Mouse (Mus musculus) neural tube, embryonic 13.5 days (tissue): ENCODE measurements at regions not wholly inside any gene's neighbourhood (a gene's known extent, or its start where the extent isn't known, plus 50 kb on each side); places are given as distances from the start of the nearest gene placed in this dataset.

Source experiments
- ATAC-seq: fragments of 200-750 bp; cut with Nextera tagmentation; 2 replicates; pipeline ENCODE4 v1.8.0; 2017; ENCODE audit warnings: low read depth, mild to moderate bottlenecking, moderate TSS enrichment, moderate library complexity
- H3K27ac ChIP-seq: fragments of 300-500 bp; sonication (generic); replicated peaks from 2 replicates; pipeline ENCODE4 v1.5.1; 2015; ENCODE audit warnings: moderate library complexity, mild to moderate bottlenecking, inconsistent platforms
- H3K27me3 ChIP-seq: fragments of 300-500 bp; sonication (generic); 2 replicates; pipeline ENCODE4 v1.6.1; 2015; ENCODE audit warnings: mild to moderate bottlenecking, inconsistent platforms
- H3K36me3 ChIP-seq: fragments of 300-500 bp; sonication (generic); 2 replicates; pipeline ENCODE4 v1.6.1; 2015; ENCODE audit warnings: mild to moderate bottlenecking, inconsistent platforms
- H3K4me1 ChIP-seq: fragments of 300-500 bp; sonication (generic); replicated peaks from 2 replicates; pipeline ENCODE4 v1.6.1; 2015; ENCODE audit warnings: inconsistent platforms
- H3K4me2 ChIP-seq: fragments of 300-500 bp; sonication (generic); 2 replicates; pipeline ENCODE4 v1.6.1; 2015; ENCODE audit warnings: inconsistent platforms, mild to moderate bottlenecking, moderate library complexity
- H3K4me3 ChIP-seq: fragments of 300-500 bp; sonication (generic); 2 replicates; pipeline ENCODE4 v1.5.1; 2015; ENCODE audit warnings: mild to moderate bottlenecking, inconsistent platforms
- H3K9ac ChIP-seq: fragments of 300-500 bp; sonication (generic); 2 replicates; pipeline ENCODE4 v1.6.1; 2015; ENCODE audit warnings: moderate library complexity, mild to moderate bottlenecking, inconsistent platforms
- H3K9me3 ChIP-seq: fragments of 300-500 bp; sonication (generic); 2 replicates; pipeline ENCODE4 v1.6.1; 2016; ENCODE audit warnings: inconsistent platforms
- WGBS: fragments of 180-500 bp; shearing (Covaris S2); methylation state at CpG from one replicate; pipeline ENCODE4 v1.1.7; 2015; 5-methylcytosine and 5-hydroxymethylcytosine counted together

GRCm38 (mm10) chr12:112327411-112327810 lies 161.8 kb upstream of the A530016L24Rik start:
- no peak for ATAC-seq
- Histone ChIP-seq H3K4me3 (no peak overlapping the region), H3K36me3 (no peaks in the 10 kb centered on the region), H3K9me3 (no peaks in the 10 kb centered on the region), H3K9ac (no peak overlapping the region), H3K4me2 (no peak overlapping the region), H3K27ac (no peak overlapping the region), H3K27me3 (peaks cover 30% of the 10 kb centered on the region), H3K4me1 (peaks cover 70% of the 10 kb centered on the region)
- 68% methylated on average over 8 of the region's 8 CpGs for WGBS

- peak; percentile 32; the same call in 1 of the 2 replicates for ATAC-seq
- no peaks in the 10 kb centered on the region for H3K36me3 ChIP-seq
- H3K27me3 ChIP-seq = peaks cover 25% of the 10 kb centered on the region
- H3K27ac ChIP-seq = peak overlapping the region; percentile 86
- H3K4me3 ChIP-seq = no peak overlapping the region
- peaks cover 80% of the 10 kb centered on the region for H3K4me1 ChIP-seq
- WGBS = 25% methylated on average over 8 of the region's 8 CpGs
- no peak overlapping the region for H3K9ac ChIP-seq
- peak overlapping the region; percentile 25 for H3K4me2 ChIP-seq
- H3K9me3 ChIP-seq = no peaks in the 10 kb centered on the region
Observed at GRCm38 (mm10) chr12:112328809-112329575, 160.3 kb upstream of the A530016L24Rik start.

- Histone ChIP-seq H3K4me3 (no peak overlapping the region), H3K4me2 (peak overlapping the region; percentile 25), H3K36me3 (no peaks in the 10 kb centered on the region), H3K27ac (peak overlapping the region; percentile 86), H3K4me1 (peaks cover 82% of the 10 kb centered on the region), H3K9me3 (no peaks in the 10 kb centered on the region), H3K27me3 (peaks cover 17% of the 10 kb centered on the region), H3K9ac (peak overlapping the region; percentile 52)
- 11% methylated on average over 18 of the region's 18 CpGs for WGBS
- ATAC-seq = peak; percentile 37; the same call in 1 of the 2 replicates
Observed at GRCm38 (mm10) chr12:112329701-112330301, 159.4 kb upstream of the A530016L24Rik start.

GRCm38 (mm10) chr12:112330557-112330956 lies 158.7 kb upstream of the A530016L24Rik start:
- 0 out of 2 replicates have a peak overlapping the region, but pooled peaks have one; percentile 26 for H3K9ac ChIP-seq
- H3K4me3 ChIP-seq = no peak overlapping the region
- peaks cover 9% of the 10 kb centered on the region for H3K27me3 ChIP-seq
- H3K9me3 ChIP-seq = no peaks in the 10 kb centered on the region
- H3K4me1 ChIP-seq = peaks cover 90% of the 10 kb centered on the region
- H3K27ac ChIP-seq = peak overlapping the region; percentile 86; the same call in 1 of the 2 replicates
- no peak overlapping the region for H3K4me2 ChIP-seq
- 59% methylated on average over 5 of the region's 5 CpGs for WGBS
- no peaks in the 10 kb centered on the region for H3K36me3 ChIP-seq
- no peak for ATAC-seq

- Histone ChIP-seq H3K27ac (peak overlapping the region; percentile 86; the same call in 1 of the 2 replicates), H3K4me3 (no peak overlapping the region), H3K4me2 (no peak overlapping the region), H3K9me3 (no peaks in the 10 kb centered on the region), H3K36me3 (no peaks in the 10 kb centered on the region), H3K9ac (0 out of 2 replicates have a peak overlapping the region, but pooled peaks have one; percentile 26), H3K4me1 (peaks cover 94% of the 10 kb centered on the region), H3K27me3 (peaks cover 8% of the 10 kb centered on the region)
- no peak for ATAC-seq
- WGBS = 69% methylated on average over 16 of the region's 16 CpGs
Observed at GRCm38 (mm10) chr12:112331061-112331460, 158.2 kb upstream of the A530016L24Rik start.

GRCm38 (mm10) chr12:112333125-112334079 lies 155.8 kb upstream of the A530016L24Rik start:
- peak; percentile 14; the same call in 1 of the 2 replicates for ATAC-seq
- peak overlapping the region; percentile 22; the same call in 1 of the 2 replicates for H3K9ac ChIP-seq
- no peaks in the 10 kb centered on the region for H3K9me3 ChIP-seq
- no peak overlapping the region for H3K4me3 ChIP-seq
- H3K27me3 ChIP-seq = peaks cover 3% of the 10 kb centered on the region; the same call in 1 of the 2 replicates
- no peaks in the 10 kb centered on the region for H3K36me3 ChIP-seq
- H3K4me1 ChIP-seq = peaks cover 97% of the 10 kb centered on the region
- H3K27ac ChIP-seq = peak overlapping the region; percentile 75
- 23% methylated on average over 18 of the region's 19 CpGs for WGBS
- no peak overlapping the region for H3K4me2 ChIP-seq

- no peaks in the 10 kb centered on the region for H3K27me3 ChIP-seq
- no peak overlapping the region for H3K4me3 ChIP-seq
- H3K4me1 ChIP-seq = peaks cover 97% of the 10 kb centered on the region
- peak overlapping the region; percentile 22; the same call in 1 of the 2 replicates for H3K9ac ChIP-seq
- no peak overlapping the region for H3K4me2 ChIP-seq
- H3K36me3 ChIP-seq = no peaks in the 10 kb centered on the region
- H3K9me3 ChIP-seq = no peaks in the 10 kb centered on the region
- H3K27ac ChIP-seq = peak overlapping the region; percentile 75
- ATAC-seq = 0 out of 2 replicates have a peak, but pooled peaks have one; percentile 3
- 35% methylated on average over 20 of the region's 20 CpGs for WGBS
Observed at GRCm38 (mm10) chr12:112334106-112334855, 155.0 kb upstream of the A530016L24Rik start.

- Histone ChIP-seq H3K27me3 (0 out of 2 replicates have a peak, but pooled peaks cover 6% of the 10 kb centered on the region), H3K27ac (peak overlapping the region; percentile 75; the same call in 1 of the 2 replicates), H3K4me2 (no peak overlapping the region), H3K4me3 (no peak overlapping the region), H3K4me1 (peaks cover 93% of the 10 kb centered on the region), H3K9me3 (no peaks in the 10 kb centered on the region), H3K9ac (0 out of 2 replicates have a peak overlapping the region, but pooled peaks have one; percentile 4), H3K36me3 (no peaks in the 10 kb centered on the region)
- WGBS = 25% methylated on average over 7 of the region's 7 CpGs
- ATAC-seq = no peak
Observed at GRCm38 (mm10) chr12:112335641-112336040, 153.6 kb upstream of the A530016L24Rik start.

- Histone ChIP-seq H3K27me3 (0 out of 2 replicates have a peak, but pooled peaks cover 9% of the 10 kb centered on the region), H3K9me3 (no peaks in the 10 kb centered on the region), H3K4me2 (no peak overlapping the region), H3K9ac (0 out of 2 replicates have a peak overlapping the region, but pooled peaks have one; percentile 4), H3K36me3 (no peaks in the 10 kb centered on the region), H3K4me3 (no peak overlapping the region), H3K4me1 (peaks cover 83% of the 10 kb centered on the region), H3K27ac (peak overlapping the region; percentile 46; the same call in 1 of the 2 replicates)
- WGBS = 82% methylated on average over 9 of the region's 9 CpGs
- ATAC-seq = no peak
Observed at GRCm38 (mm10) chr12:112336691-112337295, 152.5 kb upstream of the A530016L24Rik start.

- WGBS = 25% methylated on average over 11 of the region's 11 CpGs
- Histone ChIP-seq H3K4me3 (no peak overlapping the region), H3K4me1 (peaks cover 78% of the 10 kb centered on the region), H3K4me2 (no peak overlapping the region), H3K27ac (peak overlapping the region; percentile 46; the same call in 1 of the 2 replicates), H3K9ac (no peak overlapping the region), H3K27me3 (peaks cover 15% of the 10 kb centered on the region), H3K36me3 (no peaks in the 10 kb centered on the region), H3K9me3 (no peaks in the 10 kb centered on the region)
- ATAC-seq = no peak
Observed at GRCm38 (mm10) chr12:112337443-112337842, 151.8 kb upstream of the A530016L24Rik start.
